Mouse (Mus musculus): ENCODE measurements around the gene Cep70. TPM values are rescaled to one million over a fixed set of nuclear protein-coding genes. Genes with fewer than 3 reads are reported as not detected.

The Cep70 gene
- polyA plus RNA-seq, 1 experiment from 2014 or later: 25.5 TPM

DNA sequence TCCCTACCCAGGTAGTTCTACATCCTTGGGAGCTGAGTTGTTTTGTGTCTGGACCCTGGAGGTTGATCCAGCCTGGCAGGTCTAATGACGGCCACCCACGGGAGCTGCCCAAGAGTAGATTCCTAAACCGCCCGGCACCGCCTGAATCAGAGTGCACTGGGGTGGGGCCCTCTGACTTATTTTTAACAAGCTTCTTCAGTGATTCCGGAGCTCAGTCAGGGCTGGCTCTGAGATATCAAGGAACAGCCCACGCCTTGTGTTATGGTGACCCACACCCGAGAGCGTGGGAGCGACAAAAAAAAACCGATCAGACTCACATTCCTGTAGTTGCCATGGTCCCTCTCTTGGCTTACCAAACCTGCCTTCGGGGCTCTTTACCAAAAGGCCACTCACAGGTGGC lies 97.0 kb downstream of the Cep70 start:
- 57% methylated on average over 12 of the region's 12 CpGs for WGBS

DNA sequence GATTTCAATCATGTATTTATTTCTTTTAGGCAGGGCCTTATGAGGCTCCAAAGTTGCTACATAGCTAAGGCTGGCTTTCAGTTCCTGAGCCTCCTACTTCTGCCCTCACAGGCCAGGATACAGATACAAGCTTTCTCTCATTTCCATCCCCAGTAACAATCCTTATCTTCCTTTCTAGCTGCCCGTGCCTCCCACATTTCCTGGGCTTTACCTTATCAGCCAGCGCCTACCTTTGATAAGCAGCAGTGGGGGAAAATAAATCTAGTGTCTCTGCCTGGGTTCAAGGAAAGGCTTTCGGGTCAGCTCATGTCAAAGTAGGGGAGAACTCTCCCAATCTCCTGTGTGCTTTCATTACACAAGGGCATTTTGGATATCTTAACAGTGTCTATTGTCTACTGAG lies 98.4 kb downstream of the Cep70 start:
- Histone ChIP-seq H3K9me3 (ENCODE audit: low read length) (no peaks in the 10 kb centered on the region), H3K4me1 (ENCODE audit: insufficient read depth, low read length) (no peaks in the 10 kb centered on the region), H3K4me3 (ENCODE audit: low read length) (no peak overlapping the region), H3K9ac (replicated peaks; ENCODE audit: low read length) (no peak overlapping the region), H3K4me2 (replicated peaks; ENCODE audit: low read depth, low read length) (no peak overlapping the region), H3K36me3 (ENCODE audit: insufficient read depth, low read length) (no peaks in the 10 kb centered on the region), H3K27me3 (ENCODE audit: insufficient read depth, low read length) (no peaks in the 10 kb centered on the region), H3K27ac (ENCODE audit: low read length) (no peak overlapping the region)
- WGBS: 77% methylated on average over 3 of the region's 3 CpGs
- no peak for ATAC-seq (ENCODE audit: low FRiP score, low TSS enrichment)

More for the DNA sequence above, 97.0 kb downstream of the Cep70 start:
- Histone ChIP-seq H3K27ac (ENCODE audit: low read length) (no peak overlapping the region), H3K9ac (replicated peaks; ENCODE audit: low read length) (no peak overlapping the region), H3K36me3 (ENCODE audit: insufficient read depth, low read length) (no peaks in the 10 kb centered on the region), H3K27me3 (ENCODE audit: insufficient read depth, low read length) (no peaks in the 10 kb centered on the region), H3K4me2 (replicated peaks; ENCODE audit: low read depth, low read length) (no peak overlapping the region), H3K9me3 (ENCODE audit: low read length) (no peaks in the 10 kb centered on the region), H3K4me3 (ENCODE audit: low read length) (no peak overlapping the region), H3K4me1 (ENCODE audit: insufficient read depth, low read length) (no peaks in the 10 kb centered on the region)
- no peak for ATAC-seq (ENCODE audit: low FRiP score, low TSS enrichment)

DNA sequence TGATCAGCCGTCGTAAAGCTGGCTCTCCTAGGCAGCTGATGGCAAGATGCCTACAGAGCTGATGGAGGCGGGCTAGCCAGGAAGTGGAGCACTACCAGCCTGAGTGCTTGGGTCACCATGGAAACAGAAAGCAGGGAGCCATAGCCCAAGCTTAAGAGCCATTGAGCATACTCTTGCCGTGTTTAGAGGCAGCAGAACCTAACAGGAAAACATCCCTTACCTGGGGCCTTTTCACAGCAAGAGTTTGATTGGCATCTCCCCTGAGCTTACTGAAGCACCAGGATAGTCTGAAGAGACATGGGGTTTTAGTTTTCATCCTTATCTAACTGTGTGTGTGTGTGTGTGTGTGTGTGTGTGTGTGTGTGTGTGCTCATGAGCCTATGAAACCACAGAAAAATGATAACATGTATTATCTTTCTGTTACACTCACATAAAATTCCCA lies 102.2 kb downstream of the Cep70 start:
- Histone ChIP-seq H3K36me3 (ENCODE audit: insufficient read depth, low read length) (no peaks in the 10 kb centered on the region), H3K4me3 (ENCODE audit: low read length) (no peak overlapping the region), H3K4me2 (replicated peaks; ENCODE audit: low read depth, low read length) (no peak overlapping the region), H3K9ac (replicated peaks; ENCODE audit: low read length) (no peak overlapping the region), H3K9me3 (ENCODE audit: low read length) (no peaks in the 10 kb centered on the region), H3K4me1 (ENCODE audit: insufficient read depth, low read length) (no peaks in the 10 kb centered on the region), H3K27me3 (ENCODE audit: insufficient read depth, low read length) (no peaks in the 10 kb centered on the region), H3K27ac (ENCODE audit: low read length) (no peak overlapping the region)
- 39% methylated on average over 4 of the region's 4 CpGs for WGBS
- ATAC-seq (ENCODE audit: low FRiP score, low TSS enrichment): no peak

Other genes with a start within 250 kb of the Cep70 start
- 0.10 and 0.22 TPM in 2 replicates for gene Gm1123, start 207.7 kb upstream of the Cep70 start, polyA plus RNA-seq (2015; fragmentation: Nextera tagmentation; extraction: Ambion mirVana)
- 0.81 and 0.90 TPM in 2 replicates for gene Pik3cb, start 102.7 kb upstream of the Cep70 start, polyA plus RNA-seq (2015; fragmentation: Nextera tagmentation; extraction: Ambion mirVana)
- not detected in 2 replicates for gene Faiml, start 6.1 kb upstream of the Cep70 start, polyA plus RNA-seq (2015; fragmentation: Nextera tagmentation; extraction: Ambion mirVana)
- gene Esyt3, start 115.2 kb downstream of the Cep70 start, polyA plus RNA-seq (2015; fragmentation: Nextera tagmentation; extraction: Ambion mirVana): 0.32 and 1.2 TPM in 2 replicates
- gene Mras, start 194.0 kb downstream of the Cep70 start, polyA plus RNA-seq (2015; fragmentation: Nextera tagmentation; extraction: Ambion mirVana): 10.7 and 15.7 TPM in 2 replicates
- 0.23 TPM in 1 of 2 replicates, not detected in the other for gene Nme9, start 208.1 kb downstream of the Cep70 start, polyA plus RNA-seq (2015; fragmentation: Nextera tagmentation; extraction: Ambion mirVana)

Measured in kidney, embryonic 16.5 days (tissue).